Mouse (Mus musculus) kidney, postnatal 36 days (tissue): ENCODE measurements around the gene Snx17.
"Not testable (repeated sequence)": the region's sequence is repeated elsewhere in the genome, so short reads cannot be mapped to it uniquely, and the experiment has no call there.

Experiments used
- DNase-seq, 2 experiments: peaks; one replicate each; pipeline ENCODE4 v3.0.0; 2021 to 2022; ENCODE audit warnings: mixed read lengths in 2 of 2

The Snx17 gene

GRCm38 (mm10) chr5:31197072-31197471, 4.0 kb downstream of the Snx17 start:
- no peak for DNase-seq

- no peak for DNase-seq
These were observed 5.1 kb downstream of the Snx17 start for GRCm38 (mm10) chr5:31198170-31198569.

GRCm38 (mm10) chr5:31198616-31199320, 5.7 kb downstream of the Snx17 start:
- DNase-seq, result no peak

- no peak for DNase-seq
These were observed 6.4 kb downstream of the Snx17 start for GRCm38 (mm10) chr5:31199321-31199892.

- DNase-seq, result peak in 1 of 2 experiments; percentile 51
These were observed 6.9 kb downstream of the Snx17 start for GRCm38 (mm10) chr5:31199893-31200292.

GRCm38 (mm10) chr5:31200327-31200768, 7.3 kb downstream of the Snx17 start:
- peak in 1 of 2 experiments; percentile 25 for DNase-seq

GRCm38 (mm10) chr5:31201042-31201741, 8.2 kb downstream of the Snx17 start:
- no peak for DNase-seq

- peak; percentile 95 to 99 for DNase-seq
These were observed 8.9 kb downstream of the Snx17 start, which contains the start of gene Zfp513 for GRCm38 (mm10) chr5:31201742-31202590. Zfp513 (minus strand) TSS chr5:31202303.

- no peak for DNase-seq
These were observed 9.9 kb downstream of the Snx17 start for GRCm38 (mm10) chr5:31202933-31203332.

- no peak for DNase-seq
These were observed 10.8 kb downstream of the Snx17 start for GRCm38 (mm10) chr5:31203866-31204265.

- no peak for DNase-seq
These were observed 11.4 kb downstream of the Snx17 start for GRCm38 (mm10) chr5:31204421-31204820.

- not testable (repeated sequence) for DNase-seq
These were observed 23.5 kb downstream of the Snx17 start for GRCm38 (mm10) chr5:31216554-31216953.

- DNase-seq, result peak in 1 of 2 experiments; percentile 27
These were observed 25.3 kb downstream of the Snx17 start for GRCm38 (mm10) chr5:31218294-31218693.

GRCm38 (mm10) chr5:31219070-31219469, 26.0 kb downstream of the Snx17 start:
- peak in 1 of 2 experiments; percentile 53 for DNase-seq

GRCm38 (mm10) chr5:31219474-31219873, 26.4 kb downstream of the Snx17 start:
- no peak for DNase-seq

- peak; percentile 26 to 60 for DNase-seq
These were observed 27.0 kb downstream of the Snx17 start for GRCm38 (mm10) chr5:31219911-31220447.

- peak; percentile 96 to 99 for DNase-seq
These were observed 27.6 kb downstream of the Snx17 start, which contains the start of gene Ppm1g for GRCm38 (mm10) chr5:31220448-31221303. Ppm1g (minus strand) TSS chr5:31220687.

GRCm38 (mm10) chr5:31221304-31221945, 28.4 kb downstream of the Snx17 start:
- peak; percentile 40 to 62 for DNase-seq

- no peak for DNase-seq
These were observed 29.7 kb downstream of the Snx17 start for GRCm38 (mm10) chr5:31222696-31223095.

GRCm38 (mm10) chr5:31226641-31227040, 33.6 kb downstream of the Snx17 start:
- no peak for DNase-seq
